Mouse (Mus musculus): ENCODE results near the gene Mab21l3.
"Not testable (repeated sequence)": the region's sequence is repeated elsewhere in the genome, so short reads cannot be mapped to it uniquely, and the experiment has no call there.

Gene Mab21l3

DNA sequence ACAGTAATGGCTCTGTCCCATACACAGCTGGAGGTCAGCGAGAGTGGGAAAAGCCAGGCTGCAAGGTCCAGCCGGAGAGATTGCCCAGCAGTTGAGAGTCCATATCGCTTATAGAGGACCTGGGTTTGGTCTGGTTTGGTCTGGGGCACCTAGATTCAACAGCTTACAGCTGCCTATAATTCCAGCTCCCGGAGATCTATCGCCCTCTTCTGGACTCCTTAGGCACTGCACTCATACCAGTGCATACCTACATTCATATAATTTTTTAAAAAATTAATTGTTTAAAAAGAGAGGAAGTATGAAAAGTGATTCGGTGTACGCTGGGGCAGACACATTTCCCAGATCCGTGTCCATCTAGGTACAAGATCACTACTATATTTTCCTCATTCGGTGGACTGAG, 9.4 kb downstream of the Mab21l3 start:
- DNase-seq (ENCODE audit: low spot score in 2 of 2) = no peak

DNA sequence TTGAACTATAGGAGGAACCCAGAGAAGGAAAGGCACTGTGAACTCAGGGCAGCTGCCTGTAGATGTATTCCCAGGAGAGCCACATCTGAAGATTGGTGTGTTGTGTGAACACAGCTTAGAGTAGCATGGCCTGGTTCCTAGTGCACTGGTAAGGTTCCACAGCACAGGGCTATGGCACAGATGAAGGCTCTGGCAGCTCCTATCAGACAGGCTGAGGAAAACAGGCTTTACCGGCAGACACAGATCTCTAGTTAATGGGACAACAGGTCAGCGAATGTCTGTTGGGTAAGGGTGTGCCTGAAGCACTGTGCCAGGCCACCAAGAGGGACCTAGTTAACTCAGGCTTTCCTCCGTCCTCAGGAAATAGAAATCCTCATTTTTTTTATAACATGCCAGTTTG, 11.8 kb downstream of the Mab21l3 start:
- DNase-seq (ENCODE audit: low spot score in 2 of 2) = peak in 1 of 2 experiments; percentile 34

- no peak for DNase-seq (ENCODE audit: low spot score in 2 of 2)
These were observed 12.2 kb downstream of the Mab21l3 start for GRCm38 (mm10) chr3:101836532-101836931.

DNA sequence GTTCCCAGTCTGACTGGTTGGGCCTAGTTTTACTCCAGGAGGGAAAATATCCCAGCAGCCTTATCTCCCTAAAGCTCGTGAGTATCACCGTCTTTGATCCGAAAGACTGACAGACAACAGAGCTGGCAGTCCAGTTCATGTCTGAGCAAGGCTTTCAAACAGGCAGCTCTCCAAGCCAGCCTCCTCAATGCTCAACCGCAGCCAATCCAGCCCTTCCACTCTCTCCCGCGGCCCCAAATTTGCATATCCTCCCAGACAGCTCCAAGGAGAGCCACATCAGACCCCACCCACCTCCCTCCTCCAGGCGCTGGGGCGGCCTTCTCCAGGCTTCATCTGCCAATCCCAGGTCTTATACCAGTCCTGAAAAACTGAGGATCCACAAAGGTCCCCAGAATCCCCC, 12.7 kb downstream of the Mab21l3 start:
- peak; percentile 75 to 89 for DNase-seq (ENCODE audit: low spot score in 2 of 2)

GRCm38 (mm10) chr3:101831189-101831858, 17.4 kb downstream of the Mab21l3 start:
- DNase-seq (ENCODE audit: low spot score in 2 of 2) = peak in 1 of 2 experiments; percentile 35

- DNase-seq (ENCODE audit: low spot score in 2 of 2) = no peak
These were observed 18.7 kb downstream of the Mab21l3 start for GRCm38 (mm10) chr3:101829881-101830616.

GRCm38 (mm10) chr3:101828595-101828994, 20.2 kb downstream of the Mab21l3 start:
- no peak for DNase-seq (ENCODE audit: low spot score in 2 of 2)

DNA sequence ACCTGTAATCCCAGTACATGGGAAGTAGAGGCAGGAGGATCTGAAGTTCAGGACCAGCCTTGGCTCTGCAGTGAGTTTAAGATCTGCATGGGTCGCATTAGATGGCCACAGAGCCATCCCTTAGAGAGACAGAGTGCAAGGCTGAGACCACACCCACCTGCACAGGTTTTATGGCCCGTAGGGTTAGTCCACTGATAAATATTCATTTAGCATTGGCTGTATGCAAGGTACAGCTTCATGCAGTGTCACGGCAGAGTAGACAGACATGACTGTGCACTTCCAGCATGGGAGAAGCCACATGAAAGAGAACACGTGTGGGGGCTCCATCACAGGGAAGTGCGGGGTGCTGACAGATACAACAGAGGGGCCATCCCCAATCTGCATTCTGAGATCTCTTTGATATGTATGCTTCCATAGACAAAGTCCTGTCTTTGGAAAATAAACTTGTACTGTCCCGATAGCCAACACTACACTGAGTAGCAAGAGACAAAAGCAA, 21.5 kb downstream of the Mab21l3 start:
- no peak for DNase-seq (ENCODE audit: low spot score in 2 of 2)

DNA sequence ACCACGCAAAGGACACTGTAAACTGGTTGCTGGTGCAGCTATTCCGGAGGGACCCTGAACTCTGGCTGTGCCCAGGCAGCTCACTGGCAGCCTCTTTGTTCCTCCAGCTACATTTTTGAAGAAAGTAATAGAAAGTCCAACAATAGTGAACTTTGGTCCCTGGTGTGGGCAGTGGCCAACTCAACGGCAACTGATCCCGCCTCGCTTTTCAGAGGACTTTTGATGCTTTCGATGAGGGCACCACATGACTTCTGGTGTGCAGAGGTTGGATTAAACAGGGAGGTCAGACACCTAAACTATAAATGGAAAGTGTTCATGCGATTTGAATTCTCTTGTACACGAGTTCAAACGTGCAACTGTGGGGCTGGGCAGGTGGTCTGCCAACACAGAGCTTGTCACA, 24.4 kb downstream of the Mab21l3 start:
- DNase-seq (ENCODE audit: low spot score in 2 of 2) = no peak

- no peak for DNase-seq (ENCODE audit: low spot score in 2 of 2)
These were observed 26.7 kb downstream of the Mab21l3 start for GRCm38 (mm10) chr3:101822052-101822451.

DNA sequence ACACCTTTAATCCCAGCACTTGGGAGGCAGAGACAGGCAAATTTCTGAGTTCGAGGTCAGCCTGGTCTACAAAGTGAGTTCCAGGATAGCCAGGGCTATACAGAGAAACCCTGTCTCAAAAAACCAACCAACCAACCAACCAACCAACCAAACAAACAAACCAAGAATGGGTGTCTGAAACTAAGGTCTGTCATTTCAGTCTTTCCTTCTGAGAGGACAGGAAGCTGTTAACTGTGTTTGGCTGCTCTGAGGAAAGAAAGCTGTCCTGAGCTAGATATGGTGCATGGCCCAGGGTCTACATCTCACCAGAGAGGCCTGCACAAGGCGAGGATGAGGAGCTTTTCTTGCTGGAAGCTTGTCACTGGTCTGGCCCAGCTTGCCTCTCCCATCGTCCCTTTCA, 28.1 kb downstream of the Mab21l3 start:
- DNase-seq (ENCODE audit: low spot score in 2 of 2) = not testable (repeated sequence)

- DNase-seq (ENCODE audit: low spot score in 2 of 2) = peak; percentile 76 to 77
These were observed 32.8 kb downstream of the Mab21l3 start for GRCm38 (mm10) chr3:101816006-101816405.

DNA sequence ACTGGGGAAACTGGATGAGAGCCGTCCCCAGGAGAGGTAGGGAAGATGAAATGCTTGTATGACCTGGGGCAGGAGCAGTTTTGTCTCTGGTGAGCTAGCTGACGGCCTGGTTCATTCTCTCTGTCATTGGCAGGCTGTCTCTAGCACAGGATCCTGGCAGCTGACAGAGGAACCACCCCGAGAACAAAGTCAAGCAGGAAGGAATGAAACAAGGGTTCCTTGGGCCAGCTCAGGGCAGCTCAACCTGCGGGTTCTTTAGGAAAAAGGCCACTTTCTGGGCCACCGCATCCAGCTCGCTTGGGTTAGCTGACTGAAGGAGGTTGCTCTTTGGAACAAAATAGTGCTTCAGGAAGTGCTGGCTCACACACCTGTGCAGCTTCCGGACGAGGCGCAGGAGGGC, 34.0 kb downstream of the Mab21l3 start:
- DNase-seq (ENCODE audit: low spot score in 2 of 2) = no peak

GRCm38 (mm10) chr3:101812341-101812962, 36.3 kb downstream of the Mab21l3 start:
- peak; percentile 54 to 63 for DNase-seq (ENCODE audit: low spot score in 2 of 2)

DNA sequence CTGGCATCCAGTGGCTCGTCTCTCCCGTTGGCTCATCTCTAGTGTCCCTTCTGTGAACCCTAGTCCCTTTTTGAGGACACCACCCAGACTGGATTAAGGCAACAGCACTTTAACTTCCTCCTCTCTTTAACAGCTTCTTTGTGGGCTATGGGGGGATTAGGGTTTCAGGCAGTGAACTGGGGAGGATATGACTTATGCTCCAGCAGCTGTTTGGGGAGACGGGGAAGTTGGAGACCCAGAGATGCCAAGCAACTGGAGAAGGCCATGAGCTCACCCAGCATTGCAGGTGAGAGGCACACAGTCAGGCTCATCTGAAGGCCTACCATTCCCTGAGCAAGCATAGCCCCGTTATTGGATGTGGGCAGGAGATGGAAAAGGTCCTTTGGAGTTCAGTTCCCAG, 36.8 kb downstream of the Mab21l3 start:
- no peak for DNase-seq (ENCODE audit: low spot score in 2 of 2)

DNA sequence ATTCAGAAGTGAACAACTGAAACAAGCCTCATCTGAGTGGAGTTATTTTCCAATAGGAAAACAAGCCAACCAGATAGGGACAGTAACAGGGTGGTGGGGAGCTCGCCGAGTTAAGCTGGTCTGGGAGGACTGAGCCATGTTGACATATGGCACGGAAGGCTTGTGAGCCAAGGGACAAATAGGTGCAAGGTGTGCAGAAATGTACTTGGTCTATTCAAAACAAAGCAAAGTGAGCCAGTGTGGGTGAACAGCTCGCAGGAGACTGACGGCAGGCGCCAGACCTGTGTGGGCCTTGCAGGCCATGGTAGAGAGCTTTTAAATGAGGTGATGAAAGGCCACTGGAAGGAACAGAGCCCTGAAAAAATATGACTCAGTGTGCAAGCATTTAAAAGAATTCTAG, 41.1 kb downstream of the Mab21l3 start:
- DNase-seq (ENCODE audit: low spot score in 2 of 2) = no peak

GRCm38 (mm10) chr3:101806941-101807340, 41.8 kb downstream of the Mab21l3 start:
- no peak for DNase-seq (ENCODE audit: low spot score in 2 of 2)

DNA sequence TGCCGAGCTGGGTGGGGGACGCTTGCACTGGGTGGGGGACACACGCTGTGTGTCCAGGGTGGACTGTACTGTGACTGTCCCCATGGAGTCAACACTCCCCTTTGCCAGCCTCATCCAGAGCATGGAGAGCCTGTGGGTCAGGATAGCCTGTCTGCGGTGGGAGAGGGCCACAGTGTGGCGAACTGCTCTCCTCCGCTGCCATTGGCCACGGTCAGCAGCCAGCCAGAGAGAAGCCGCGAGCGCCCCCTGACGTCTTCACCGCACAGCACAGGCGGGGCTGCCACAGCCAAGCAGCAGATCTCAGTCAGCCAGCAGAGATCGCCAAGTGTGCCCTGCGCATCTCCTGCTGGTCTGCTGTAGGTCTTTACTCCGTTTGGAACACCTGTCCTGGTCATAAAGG, 42.6 kb downstream of the Mab21l3 start:
- DNase-seq (ENCODE audit: low spot score in 2 of 2) = peak; percentile 86 to 87

DNA sequence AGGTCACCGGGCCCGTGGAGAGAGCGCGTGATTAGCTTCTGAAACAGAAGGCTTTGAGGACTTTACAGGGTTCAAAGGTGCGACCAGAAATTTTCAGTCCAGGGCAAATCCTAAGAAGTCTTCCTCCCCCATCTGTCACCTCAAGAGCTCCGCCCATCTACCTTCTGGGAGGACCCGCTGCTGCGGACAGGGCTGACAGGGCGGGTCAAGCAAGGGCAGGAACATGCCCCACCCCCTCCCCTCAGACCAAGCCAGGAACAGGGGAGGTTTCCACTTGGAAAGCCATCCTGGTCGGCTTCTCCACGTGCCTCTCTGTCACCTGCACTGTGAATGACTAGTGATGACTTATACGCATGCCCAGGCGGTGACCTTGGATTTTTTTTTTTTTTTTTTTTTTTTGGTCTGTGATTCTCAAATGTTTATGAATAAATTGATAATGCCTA, 43.2 kb downstream of the Mab21l3 start:
- no peak for DNase-seq (ENCODE audit: low spot score in 2 of 2)

- DNase-seq (ENCODE audit: low spot score in 2 of 2) = no peak
These were observed 43.7 kb downstream of the Mab21l3 start for GRCm38 (mm10) chr3:101804971-101805561.

- no peak for DNase-seq (ENCODE audit: low spot score in 2 of 2)
These were observed 44.4 kb downstream of the Mab21l3 start for GRCm38 (mm10) chr3:101804331-101804730.

GRCm38 (mm10) chr3:101803764-101804163, 45.0 kb downstream of the Mab21l3 start:
- no peak for DNase-seq (ENCODE audit: low spot score in 2 of 2)

All from urinary bladder, postnatal 36 days (tissue).